Mouse (Mus musculus) spleen, adult 2 months (tissue): ENCODE data around the gene Ctf1. TPM values are rescaled to one million over a fixed set of nuclear protein-coding genes. Genes with fewer than 3 reads are reported as not detected.

Experiments
- DNase-seq, 2 experiments: peaks; one replicate each; pipeline versions ENCODE4 v3.0.0 to v3.0.0-alpha.2; 2012 to 2021; ENCODE audit warnings: low spot score in 2 of 2, low read depth in 1 of 2
- H3K27ac ChIP-seq: fragments of 200-500 bp; 2 replicates; pipeline ENCODE4 v1.5.1; 2012; ENCODE audit warnings: low read length, inconsistent platforms; ENCODE audit not compliant: insufficient read depth
- H3K27me3 ChIP-seq: fragments of 200-500 bp; 2 replicates; pipeline ENCODE4 v1.6.1; 2012; ENCODE audit warnings: mild to moderate bottlenecking, moderate library complexity, low read length, inconsistent platforms; ENCODE audit not compliant: control insufficient read depth, insufficient read depth
- H3K36me3 ChIP-seq: fragments of 200-500 bp; 2 replicates; pipeline ENCODE4 v1.6.1; 2012; ENCODE audit warnings: mild to moderate bottlenecking, low read length, inconsistent platforms; ENCODE audit not compliant: control insufficient read depth, insufficient read depth
- H3K4me1 ChIP-seq: fragments of 200-500 bp; 2 replicates; pipeline ENCODE4 v1.6.1; 2011; ENCODE audit warnings: inconsistent platforms; ENCODE audit not compliant: control insufficient read depth, insufficient read depth, insufficient read length
- H3K4me3 ChIP-seq: fragments of 200-500 bp; 2 replicates; pipeline ENCODE4 v1.5.1; 2011; ENCODE audit warnings: mild to moderate bottlenecking, inconsistent platforms; ENCODE audit not compliant: insufficient read depth, insufficient read length; ENCODE audit errors: extremely low read depth
- CTCF ChIP-seq: fragments of 200-500 bp; IDR thresholded peaks from 2 replicates; pipeline ENCODE4 v1.5.1; 2011; ENCODE audit warnings: mild to moderate bottlenecking, inconsistent platforms; ENCODE audit not compliant: insufficient read depth, insufficient read length, insufficient replicate concordance; ENCODE audit errors: extremely low read depth
- POLR2A ChIP-seq: fragments of 200-500 bp; IDR thresholded peaks from 2 replicates; pipeline ENCODE4 v1.6.1; 2011; ENCODE audit warnings: low read depth, low read length, inconsistent platforms
- WGBS: fragments of 180-500 bp; shearing (Covaris S2); methylation state at CpG from one replicate; pipeline ENCODE4 v1.1.7; 2018; 5-methylcytosine and 5-hydroxymethylcytosine counted together
- polyA plus RNA-seq: library from polyadenylated mRNA; depleted of rRNA; stranded (reverse); fragments of >200 nt; gene quantifications from 2 replicates; pipeline ENCODE4 v1.2.3, GENCODE M21; 2012

The Ctf1 gene
- polyA plus RNA-seq, 1 experiment, result 0.91 TPM

DNA sequence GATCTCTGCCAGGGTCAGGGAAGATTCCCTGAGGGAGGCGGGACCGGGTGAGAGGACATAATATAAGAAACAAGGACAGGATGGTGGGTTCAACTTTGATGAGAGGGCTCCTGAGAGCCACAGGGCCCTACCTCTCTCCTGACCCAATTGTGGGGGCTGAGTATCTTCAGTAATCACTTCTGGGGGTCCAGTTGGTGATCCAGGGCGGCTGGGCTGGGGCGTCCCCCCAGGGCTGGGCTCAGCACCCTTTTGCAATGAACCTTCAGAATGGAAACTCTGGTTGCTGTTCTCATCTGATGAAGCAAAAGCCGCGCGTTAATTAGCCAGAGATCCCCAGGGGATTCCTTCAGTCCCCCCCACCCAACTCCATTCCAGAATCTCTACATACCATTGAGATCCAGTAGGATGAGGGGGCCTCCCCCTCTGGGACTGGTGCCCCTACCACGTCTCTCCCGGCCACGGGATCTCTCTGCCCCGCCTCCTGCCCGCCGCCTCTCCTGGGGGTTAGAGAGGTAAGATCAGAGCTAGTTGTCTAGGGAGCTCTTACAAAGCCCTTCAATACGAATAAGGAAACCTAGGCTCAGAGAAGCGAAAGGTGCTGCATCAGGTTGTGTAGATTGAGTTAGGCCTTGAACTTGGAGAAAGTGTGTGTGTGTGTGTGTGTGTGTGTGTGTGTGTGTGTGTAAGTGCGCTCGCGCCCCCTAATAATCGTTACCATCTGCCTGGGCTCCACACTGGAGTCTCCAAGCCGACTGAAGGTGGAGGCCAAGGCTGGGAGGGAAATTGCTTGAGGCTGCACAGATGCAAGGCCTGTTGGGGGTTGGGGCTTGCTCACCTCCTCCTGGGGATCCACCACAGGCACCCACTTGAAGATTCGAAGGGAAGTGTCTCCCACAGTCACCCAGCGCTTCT lies 5.2 kb upstream of the Ctf1 start:
- Histone ChIP-seq H3K27me3 (no peaks in the 10 kb centered on the region), H3K36me3 (peaks cover 4% of the 10 kb centered on the region), H3K27ac (peak overlapping the region; percentile 69), H3K4me3 (peak overlapping the region; percentile 67), H3K4me1 (peaks cover 7% of the 10 kb centered on the region; the same call in 1 of the 2 replicates)
- DNase-seq, result no peak
- no peak for TF ChIP-seq POLR2A
- no peak for TF ChIP-seq CTCF
- 26% methylated on average over 22 of the region's 22 CpGs for WGBS

DNA sequence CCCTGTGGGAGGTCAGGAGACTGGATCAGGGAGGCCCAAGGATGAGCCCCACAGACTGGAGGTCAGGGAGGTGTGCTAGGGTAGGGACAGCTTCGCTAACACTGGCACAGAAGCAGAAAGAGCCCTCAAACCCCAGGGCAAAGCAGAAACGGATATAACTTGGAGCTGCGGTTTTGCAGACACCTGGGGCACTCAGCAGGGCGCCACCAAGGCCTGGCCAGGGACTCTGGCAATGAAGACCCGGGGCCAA lies 4.7 kb upstream of the Ctf1 start:
- H3K4me3 ChIP-seq, result peak overlapping the region; percentile 67
- 0% methylated on average over 5 of the region's 5 CpGs for WGBS
- no peak for DNase-seq
- H3K27me3 ChIP-seq, result no peaks in the 10 kb centered on the region
- H3K27ac ChIP-seq, result peak overlapping the region; percentile 69
- peaks cover 7% of the 10 kb centered on the region; the same call in 1 of the 2 replicates for H3K4me1 ChIP-seq
- H3K36me3 ChIP-seq, result peaks cover 4% of the 10 kb centered on the region
- TF ChIP-seq POLR2A (no peak), CTCF (no peak)

DNA sequence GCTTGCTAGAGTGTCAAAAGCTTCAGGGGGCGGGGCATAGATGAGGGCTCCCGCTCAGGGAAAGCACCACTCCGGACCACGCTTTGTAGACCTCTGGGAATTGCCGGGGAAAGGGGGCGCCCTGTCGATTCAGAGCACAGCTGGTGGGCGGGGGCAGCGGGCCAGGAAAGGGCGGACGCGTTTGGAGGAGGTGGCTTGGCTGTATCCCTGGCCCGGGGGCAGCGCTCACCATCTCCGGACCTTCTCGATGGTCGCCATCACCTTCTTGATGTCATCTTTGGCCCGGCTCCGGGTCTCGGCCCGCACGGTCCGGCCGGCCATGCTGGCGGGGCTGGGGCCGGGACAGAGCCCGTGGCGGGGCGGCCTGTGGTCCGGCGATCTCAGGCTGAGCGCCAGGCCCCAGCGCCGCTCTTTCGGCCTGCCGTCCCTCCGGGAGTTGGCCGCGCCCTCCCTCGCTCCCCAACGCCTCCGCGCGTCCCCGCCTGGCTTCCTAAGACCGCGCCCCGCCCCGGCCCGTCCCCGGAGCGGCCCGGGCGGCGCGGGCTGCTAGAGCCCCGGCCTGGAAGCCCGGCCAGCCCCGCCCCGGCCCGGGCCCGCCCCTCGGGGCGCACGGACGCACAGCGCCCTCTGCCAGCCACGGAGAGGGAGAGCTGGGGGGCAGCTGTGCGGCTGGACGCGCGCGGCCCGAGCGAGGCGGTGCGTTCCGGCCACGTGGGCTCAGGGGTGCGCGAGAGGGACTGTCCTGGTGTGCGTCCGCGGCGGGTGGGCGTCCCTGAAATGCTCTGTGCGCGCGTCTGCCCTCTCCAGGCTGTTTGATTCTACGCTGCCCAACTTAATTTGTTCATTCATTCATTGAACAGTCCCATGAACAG lies 4.1 kb upstream of the Ctf1 start, which contains the start of gene Bcl7c:
TSS of gene Bcl7c (minus strand) at position 727 of the 872 bp plus-strand sequence.
- Histone ChIP-seq H3K27ac (peak within 1 kb of the TSS; percentile 69), H3K4me3 (peak within 1 kb of the TSS; percentile 67), H3K4me1 (peaks cover 12% of the 10 kb centered on the region), H3K36me3 (peaks cover 4% of the 10 kb centered on the region), H3K27me3 (no peaks in the 10 kb centered on the region)
- 2% methylated on average over 88 of the region's 90 CpGs for WGBS
- DNase-seq, result peak; percentile 62 to 82
- TF ChIP-seq CTCF (peak; percentile 57; the same call in 1 of the 2 replicates), POLR2A (no peak)

DNA sequence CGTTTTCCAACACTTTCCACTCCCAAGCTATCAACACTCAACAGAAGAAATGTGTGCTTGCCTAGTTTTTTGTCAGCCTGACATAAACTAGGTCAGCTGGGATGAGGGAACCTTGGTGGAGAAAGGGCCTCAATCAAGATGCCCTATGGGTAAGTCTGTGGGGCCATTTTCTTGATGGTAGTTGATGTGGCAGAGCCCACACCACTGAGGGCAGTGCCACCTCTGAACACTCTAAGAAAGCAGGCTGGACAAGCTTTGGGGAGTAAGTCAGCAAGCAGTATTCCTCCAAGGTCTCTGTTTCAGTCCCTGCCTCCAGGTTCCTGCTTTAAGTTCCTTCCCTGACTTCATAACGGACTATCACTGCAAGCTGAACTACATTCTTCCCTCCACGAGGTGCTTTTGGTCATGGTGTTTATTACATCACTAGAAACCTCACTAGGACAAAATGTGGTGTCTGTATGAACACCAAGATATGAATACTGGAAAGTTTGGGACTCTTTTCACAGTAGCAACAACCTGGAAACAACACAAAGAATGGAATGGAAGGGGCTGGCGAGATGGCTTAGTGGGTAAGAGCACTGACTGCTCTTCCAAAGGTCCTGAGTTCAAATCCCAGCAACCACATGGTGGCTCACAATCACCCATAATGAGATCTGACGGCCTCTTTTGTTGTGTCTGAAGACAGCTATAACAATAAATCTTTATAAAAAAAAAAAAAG lies 3.1 kb upstream of the Ctf1 start:
- no peak overlapping the region for H3K27ac ChIP-seq

DNA sequence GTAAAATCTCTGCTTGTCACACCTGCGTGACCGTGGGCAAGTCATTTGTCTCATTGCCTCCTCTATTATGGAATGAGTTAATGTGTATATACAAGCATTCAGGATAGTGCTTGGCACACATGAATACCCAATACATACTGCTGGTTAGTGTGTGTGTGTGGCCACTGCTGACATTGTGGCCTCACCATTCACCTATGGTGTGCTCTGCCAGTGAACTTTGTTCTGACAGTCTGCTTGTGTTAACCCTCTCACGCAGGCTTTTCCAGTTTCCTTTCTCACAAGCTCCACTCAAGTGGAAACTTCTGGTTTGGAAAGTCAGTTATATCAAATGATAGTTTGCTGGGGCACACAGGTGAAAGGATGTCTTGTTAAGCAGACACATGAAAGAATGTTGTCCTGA lies 1.5 kb upstream of the Ctf1 start:
- TF ChIP-seq POLR2A, result no peak
- TF ChIP-seq CTCF, result no peak
- WGBS, result 77% methylated on average over 3 of the region's 3 CpGs
- H3K36me3 ChIP-seq, result peaks cover under 1% of the 10 kb centered on the region; the same call in 1 of the 2 replicates
- DNase-seq, result no peak
- no peaks in the 10 kb centered on the region for H3K27me3 ChIP-seq
- peaks cover 12% of the 10 kb centered on the region for H3K4me1 ChIP-seq
- no peak overlapping the region for H3K4me3 ChIP-seq
- H3K27ac ChIP-seq, result no peak overlapping the region

More for the DNA sequence above, 3.1 kb upstream of the Ctf1 start:
- no peak overlapping the region for H3K4me3 ChIP-seq
- TF ChIP-seq POLR2A (no peak), CTCF (no peak)
- no peak for DNase-seq
- peaks cover 12% of the 10 kb centered on the region for H3K4me1 ChIP-seq
- H3K27me3 ChIP-seq, result no peaks in the 10 kb centered on the region
- WGBS, result 68% methylated on average over 5 of the region's 5 CpGs
- H3K36me3 ChIP-seq, result peaks cover 4% of the 10 kb centered on the region

DNA sequence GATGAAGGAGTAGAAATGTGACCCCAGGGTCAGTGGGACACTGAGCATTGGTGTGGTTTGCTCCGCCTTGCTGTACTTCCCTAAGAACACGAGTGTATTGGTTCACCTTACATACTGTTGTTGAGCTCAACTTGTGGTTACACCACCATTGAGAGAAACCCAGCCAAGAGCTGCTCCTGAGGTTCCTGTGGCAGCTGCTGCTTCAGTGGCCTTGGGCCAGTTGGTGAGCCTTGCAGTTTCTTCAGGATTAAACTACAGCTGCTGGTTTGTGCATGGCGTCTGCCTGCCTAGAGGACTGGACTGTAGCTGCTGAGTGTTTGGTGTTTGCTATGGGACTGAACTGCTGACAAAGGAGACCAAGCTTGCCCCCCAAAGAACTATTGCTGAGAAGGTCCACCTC lies 1.1 kb upstream of the Ctf1 start:
- Histone ChIP-seq H3K36me3 (no peaks in the 10 kb centered on the region; the same call in 1 of the 2 replicates), H3K4me3 (no peak overlapping the region), H3K27me3 (no peaks in the 10 kb centered on the region), H3K4me1 (peaks cover 12% of the 10 kb centered on the region), H3K27ac (no peak overlapping the region)
- WGBS, result 37% methylated on average over 3 of the region's 3 CpGs
- no peak for DNase-seq
- TF ChIP-seq CTCF, result no peak
- TF ChIP-seq POLR2A, result no peak
